Mouse (Mus musculus): ENCODE data around the gene Chd9.
A peak's percentile ranks its signal among the peaks of the same experiment; 100 is the strongest.

Gene Chd9

GRCm38 (mm10) chr8:90854671-90855161 is 26.6 kb downstream of the Chd9 start:
- TF ChIP-seq GATA4 (IDR thresholded peaks at IDR 0.05; ENCODE audit: insufficient replicate concordance, low read length) = no peak

DNA sequence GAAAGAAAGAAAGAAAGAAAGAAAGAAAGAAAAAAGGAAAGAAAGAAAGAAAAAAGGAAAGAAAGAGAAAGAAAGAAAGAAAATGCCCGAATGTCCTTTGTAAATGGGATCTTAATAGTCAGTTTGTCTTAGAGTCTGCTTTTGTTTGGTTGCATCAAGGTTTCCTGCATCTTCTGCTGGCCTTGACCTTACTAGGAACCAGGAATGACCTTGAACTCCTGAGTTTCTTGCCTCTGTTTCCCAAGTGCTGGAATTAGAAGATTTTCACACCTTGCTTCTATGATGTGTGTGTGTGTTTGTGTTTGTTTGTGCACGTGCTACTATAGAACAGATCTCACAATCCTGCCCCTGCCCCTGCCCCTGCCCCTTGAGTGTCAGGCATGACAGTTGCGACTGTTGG is 28.0 kb downstream of the Chd9 start:
- TF ChIP-seq GATA4 (IDR thresholded peaks at IDR 0.05; ENCODE audit: insufficient replicate concordance, low read length) = no peak

DNA sequence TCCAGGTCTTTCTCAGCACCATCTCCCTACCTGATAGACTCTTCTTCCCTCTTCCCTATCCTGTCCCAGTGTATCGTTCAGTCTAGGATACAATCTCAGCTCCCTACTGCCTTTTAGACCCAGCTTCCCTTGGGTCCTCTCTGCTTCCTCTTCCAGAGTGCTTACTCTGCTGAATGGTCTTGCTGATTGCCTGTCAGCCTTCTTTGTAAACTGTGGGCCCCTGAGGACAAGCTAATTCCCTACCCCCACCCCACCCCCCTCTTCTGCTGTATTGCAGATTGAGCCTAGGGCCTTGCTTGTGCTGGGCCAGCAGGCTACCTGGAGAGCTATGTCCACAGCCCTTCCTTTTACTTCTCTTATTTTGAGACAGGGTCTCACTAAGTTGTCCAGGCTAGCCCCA is 28.8 kb downstream of the Chd9 start:
- no peak for TF ChIP-seq GATA4 (IDR thresholded peaks at IDR 0.05; ENCODE audit: insufficient replicate concordance, low read length)

GRCm38 (mm10) chr8:90858071-90858470 is 29.9 kb downstream of the Chd9 start:
- TF ChIP-seq GATA4 (IDR thresholded peaks at IDR 0.05; ENCODE audit: insufficient replicate concordance, low read length) = no peak

DNA sequence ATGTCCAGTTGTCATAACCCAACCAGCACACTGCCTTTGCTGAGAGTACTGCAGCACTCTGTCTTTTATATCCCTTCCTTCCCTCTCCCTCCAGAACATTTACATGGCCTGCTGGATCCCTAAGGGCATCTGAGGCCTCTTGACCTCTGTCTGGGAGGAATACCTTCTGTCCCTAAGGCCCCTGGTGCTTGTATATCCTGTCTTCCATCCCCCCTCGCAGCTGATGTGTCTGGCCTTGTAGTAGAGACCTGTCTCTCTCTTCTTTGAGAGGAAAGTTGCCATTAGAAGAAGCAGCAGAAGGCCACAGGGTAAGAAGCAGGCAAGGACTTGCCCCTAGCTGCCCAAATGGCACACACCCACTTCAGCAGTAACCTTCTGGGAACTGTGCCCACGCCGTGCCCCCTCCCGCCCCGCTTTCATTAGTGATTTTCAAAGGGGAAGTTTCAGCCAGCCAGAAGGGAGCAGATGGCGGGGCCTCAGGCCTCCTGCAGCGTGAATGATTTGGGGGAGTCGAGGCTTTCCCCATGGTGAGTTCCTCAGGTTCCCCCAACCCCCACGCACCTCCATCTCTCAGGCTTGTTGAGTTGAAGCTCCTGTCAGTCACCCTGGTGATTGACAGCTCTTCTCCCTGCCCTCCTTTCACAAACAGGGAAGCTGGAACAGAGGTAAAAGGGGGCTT is 33.3 kb downstream of the Chd9 start:
- no peak for TF ChIP-seq GATA4 (IDR thresholded peaks at IDR 0.05; ENCODE audit: insufficient replicate concordance, low read length)

DNA sequence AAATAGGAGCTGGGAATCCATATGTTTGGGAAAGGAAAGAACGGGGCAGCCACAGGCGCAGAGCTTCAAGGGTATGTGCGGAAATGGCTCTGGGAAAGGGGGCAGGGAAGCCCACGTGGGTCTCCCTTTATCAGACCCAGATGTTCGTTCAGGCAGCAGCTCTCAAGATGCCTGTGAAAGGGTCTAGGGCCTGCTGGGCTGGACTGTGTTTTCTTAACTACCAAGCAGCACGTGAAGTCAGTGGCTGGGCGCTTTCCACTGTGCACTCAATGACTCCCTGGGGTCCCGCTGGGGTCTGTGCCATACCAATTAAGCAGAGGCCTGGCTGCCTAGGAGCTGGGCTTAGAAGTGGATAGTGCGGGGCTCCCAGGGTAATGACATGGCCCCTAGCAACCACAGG is 33.9 kb downstream of the Chd9 start:
- TF ChIP-seq GATA4 (IDR thresholded peaks at IDR 0.05; ENCODE audit: insufficient replicate concordance, low read length) = no peak

- TF ChIP-seq GATA4 (IDR thresholded peaks at IDR 0.05; ENCODE audit: insufficient replicate concordance, low read length) = no peak
These were observed 38.9 kb downstream of the Chd9 start for GRCm38 (mm10) chr8:90867061-90867460.

GRCm38 (mm10) chr8:90867911-90868310 is 39.8 kb downstream of the Chd9 start:
- no peak for TF ChIP-seq GATA4 (IDR thresholded peaks at IDR 0.05; ENCODE audit: insufficient replicate concordance, low read length)

DNA sequence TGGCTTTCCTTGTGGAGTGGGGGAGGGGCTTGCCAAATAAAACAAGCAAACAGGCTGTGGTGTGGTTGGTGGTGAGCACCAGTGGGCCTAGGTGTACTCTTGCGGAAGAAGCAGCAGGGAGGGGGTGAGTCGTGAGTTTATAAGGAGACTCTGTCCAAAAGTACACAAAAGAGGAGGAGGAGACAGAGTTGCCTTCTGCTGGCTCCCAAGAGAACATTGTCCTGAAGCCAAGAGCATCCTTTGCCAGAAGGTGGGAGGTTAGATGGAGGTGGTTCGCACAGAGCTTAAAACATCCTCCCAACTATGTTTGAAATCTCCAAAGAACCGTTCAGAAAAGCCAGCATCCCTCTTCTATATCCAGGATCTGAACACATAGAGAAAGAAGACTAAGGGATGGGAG is 40.2 kb downstream of the Chd9 start:
- TF ChIP-seq GATA4 (IDR thresholded peaks at IDR 0.05; ENCODE audit: insufficient replicate concordance, low read length) = no peak

- no peak for TF ChIP-seq GATA4 (IDR thresholded peaks at IDR 0.05; ENCODE audit: insufficient replicate concordance, low read length)
These were observed 41.1 kb downstream of the Chd9 start for GRCm38 (mm10) chr8:90869071-90869919.

- TF ChIP-seq GATA4 (IDR thresholded peaks at IDR 0.05; ENCODE audit: insufficient replicate concordance, low read length) = no peak
These were observed 42.0 kb downstream of the Chd9 start for GRCm38 (mm10) chr8:90869920-90870777.

DNA sequence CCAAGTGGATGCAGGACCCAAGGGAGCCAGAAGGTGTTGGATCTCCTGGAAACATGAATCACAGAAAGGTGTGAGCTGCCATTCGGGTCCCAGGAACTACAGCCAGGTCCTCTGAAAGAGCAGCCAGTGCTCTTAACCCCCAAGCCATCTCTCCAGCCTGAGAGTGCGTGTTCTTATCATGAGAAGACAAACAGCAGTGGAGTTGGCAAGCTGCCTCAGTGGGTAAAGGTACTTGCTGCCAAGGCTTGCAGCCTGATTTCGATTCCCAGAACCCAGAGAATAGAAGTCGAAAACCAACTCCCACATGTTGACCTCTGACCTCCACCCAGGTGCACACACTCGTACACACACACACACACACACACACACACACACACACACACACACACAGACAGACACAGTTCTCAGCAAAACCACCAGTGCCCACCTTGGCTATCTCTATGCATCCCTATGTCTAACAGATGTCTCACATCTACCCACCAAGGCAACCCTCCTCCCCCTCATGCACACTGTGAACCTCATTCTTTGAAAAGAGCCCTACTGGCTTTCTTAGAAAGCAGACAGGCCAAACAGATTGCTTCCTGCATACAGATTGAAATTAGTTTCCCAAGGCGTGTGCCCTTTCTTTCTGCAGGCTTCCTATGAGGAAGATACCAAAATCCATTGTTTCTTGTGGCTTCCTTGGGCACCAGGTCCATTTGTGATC is 43.4 kb downstream of the Chd9 start:
- TF ChIP-seq GATA4 (IDR thresholded peaks at IDR 0.05; ENCODE audit: insufficient replicate concordance, low read length) = peak; percentile 39; the same call in 1 of the 2 replicates

DNA sequence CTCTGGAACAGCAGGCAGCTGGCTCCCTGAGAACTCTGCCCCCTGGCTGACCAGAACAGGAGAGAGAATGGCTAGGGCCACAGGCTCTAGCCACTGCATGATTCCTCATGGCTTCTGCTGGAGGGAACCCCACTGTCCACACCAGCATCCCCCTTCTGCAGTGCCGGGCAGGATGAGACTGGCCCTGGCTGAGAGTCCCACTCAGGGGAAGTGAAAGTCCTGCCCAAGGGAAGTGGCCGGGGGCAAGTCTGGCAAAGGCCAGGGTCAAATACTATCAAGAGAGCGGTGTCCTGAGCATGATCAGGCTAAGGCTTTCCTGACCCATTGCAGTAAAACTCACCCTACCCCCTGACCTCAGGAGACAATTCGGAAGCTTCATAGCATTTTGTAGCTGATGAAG is 44.9 kb downstream of the Chd9 start:
- no peak for TF ChIP-seq GATA4 (IDR thresholded peaks at IDR 0.05; ENCODE audit: insufficient replicate concordance, low read length)

GRCm38 (mm10) chr8:90876213-90876721 is 48.1 kb downstream of the Chd9 start:
- no peak for TF ChIP-seq GATA4 (IDR thresholded peaks at IDR 0.05; ENCODE audit: insufficient replicate concordance, low read length)
